Mouse (Mus musculus): ENCODE measurements at regions not wholly inside any gene's neighbourhood (a gene's known extent, or its start where the extent isn't known, plus 50 kb on each side); places are given as distances from the start of the nearest gene placed in this dataset.

DNA sequence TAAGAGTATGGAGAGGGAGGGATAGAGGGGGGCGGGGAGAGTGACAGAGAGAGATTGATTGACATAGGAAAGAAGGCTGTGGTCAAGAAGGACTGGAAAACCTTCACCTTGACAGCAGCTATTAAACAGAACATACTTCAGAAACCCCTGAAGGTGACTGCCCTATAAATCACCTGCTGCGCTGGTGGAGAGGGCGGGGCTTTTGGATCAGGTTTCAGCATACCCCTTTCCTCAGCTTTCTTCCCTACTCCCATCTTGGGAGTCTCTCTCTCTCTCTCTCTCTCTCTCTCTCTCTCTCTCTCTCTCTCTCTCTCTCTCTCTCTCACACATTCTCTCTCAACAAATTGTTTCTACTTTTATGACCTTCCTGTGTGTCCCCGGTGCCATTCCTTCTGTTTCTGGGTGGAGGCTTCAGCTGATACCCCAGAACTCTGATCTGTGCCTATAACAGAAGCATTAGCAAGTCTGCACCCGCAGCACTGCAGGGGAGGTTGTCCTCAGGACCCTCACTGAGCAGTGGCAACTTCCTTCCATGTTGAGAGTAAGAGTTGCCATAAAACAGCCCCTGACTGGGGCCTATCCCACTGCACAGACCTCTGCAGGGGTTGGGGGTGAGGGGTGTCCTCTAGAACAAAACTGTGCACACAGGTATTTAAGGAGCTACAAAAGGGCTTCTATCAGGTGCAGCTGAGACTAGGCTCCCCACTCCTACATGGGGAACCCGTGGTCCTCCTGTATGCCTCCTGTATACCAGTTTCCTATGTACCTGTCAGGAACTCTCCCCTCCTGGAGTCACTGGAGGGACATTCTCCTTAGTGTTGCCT is 216.7 kb upstream of the 4930535I16Rik start:
- no peak for ATAC-seq (replicated peaks; ENCODE audit: low FRiP score, poor library complexity, severe bottlenecking)

DNA sequence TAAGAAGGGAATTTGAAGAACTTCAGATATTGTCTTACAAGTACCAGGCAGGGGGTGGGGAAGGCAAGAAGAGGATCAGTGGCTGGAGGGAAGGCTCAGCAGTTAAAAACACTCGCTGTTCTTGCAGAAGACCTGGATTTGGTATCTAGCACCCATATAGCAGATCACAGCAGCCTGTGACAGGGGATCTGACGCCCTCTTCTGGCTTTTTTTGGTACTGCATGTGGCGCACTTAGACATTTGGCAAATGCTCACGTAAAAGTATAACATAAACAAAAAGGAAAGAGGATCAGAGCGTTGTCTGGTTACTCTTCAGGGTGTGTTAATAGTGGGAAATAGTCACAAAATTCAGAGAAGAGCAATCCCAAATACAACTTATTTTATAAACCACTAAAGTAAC is 213.1 kb upstream of the 4930535I16Rik start:
- no peak for ATAC-seq (replicated peaks; ENCODE audit: low FRiP score, poor library complexity, severe bottlenecking)

DNA sequence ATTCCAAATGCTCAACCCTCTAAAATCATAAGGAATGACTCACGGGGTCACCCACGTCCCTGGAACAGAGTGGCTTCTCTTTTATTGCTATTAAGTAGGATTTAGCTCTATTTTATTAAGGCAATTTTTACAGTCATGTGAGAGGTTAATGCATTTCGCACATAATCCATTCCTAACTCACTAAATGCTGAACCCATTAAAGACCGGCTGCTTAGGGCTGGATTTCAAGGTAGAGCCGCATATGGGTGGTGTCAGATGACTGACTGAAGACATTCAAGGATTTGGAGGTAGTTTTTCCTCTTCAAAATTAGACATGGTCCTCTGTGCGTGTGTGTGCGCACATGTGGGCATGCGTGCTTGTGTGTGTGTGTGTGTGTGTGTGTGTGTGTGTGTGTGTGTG is 208.4 kb upstream of the 4930535I16Rik start:
- no peak for ATAC-seq (replicated peaks; ENCODE audit: low FRiP score, poor library complexity, severe bottlenecking)

DNA sequence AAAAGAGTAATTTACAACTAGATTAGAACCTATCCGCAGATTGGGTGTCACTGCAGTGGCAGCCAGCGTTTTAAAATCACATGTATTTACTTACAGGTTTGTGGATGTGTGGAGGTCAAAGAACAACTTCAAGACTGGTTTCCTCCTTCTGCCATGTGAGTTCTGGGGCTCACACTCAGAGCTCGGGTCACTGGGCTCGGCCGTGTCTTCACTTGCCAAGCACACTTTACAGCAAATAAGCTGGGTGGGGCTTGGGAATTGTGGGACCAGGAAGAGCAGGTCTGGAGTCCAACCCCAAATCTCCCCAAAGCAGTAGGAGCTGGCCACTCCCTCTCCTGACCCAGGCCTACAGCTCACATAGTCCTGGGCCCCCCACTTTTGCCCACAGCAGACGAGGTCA is 202.5 kb upstream of the 4930535I16Rik start:
- no peak for ATAC-seq (replicated peaks; ENCODE audit: low FRiP score, poor library complexity, severe bottlenecking)

DNA sequence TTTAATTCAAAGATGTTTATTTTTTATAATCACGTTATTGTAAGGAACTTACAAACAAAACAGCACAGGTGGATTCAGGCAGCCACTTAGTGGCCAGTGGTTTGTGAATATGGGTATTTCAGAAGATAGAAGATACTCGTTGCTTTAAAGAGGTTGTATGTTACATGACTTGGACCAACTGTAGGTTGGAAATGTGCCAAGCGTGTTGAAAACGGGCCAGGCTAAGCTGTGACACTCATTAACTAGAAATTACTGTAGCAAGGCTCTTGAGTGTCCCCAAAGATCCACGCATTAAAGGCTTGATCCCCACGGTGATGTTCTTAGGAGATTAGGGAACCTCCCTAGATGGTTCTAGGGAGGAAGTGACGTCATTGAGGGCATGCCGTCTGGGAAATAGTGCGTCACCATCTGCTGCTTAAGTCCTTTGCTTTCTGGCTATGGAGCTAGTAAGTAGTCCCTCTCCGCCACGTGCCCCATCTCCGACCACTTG is 196.1 kb upstream of the 4930535I16Rik start:
- no peak for ATAC-seq (replicated peaks; ENCODE audit: low FRiP score, poor library complexity, severe bottlenecking)

DNA sequence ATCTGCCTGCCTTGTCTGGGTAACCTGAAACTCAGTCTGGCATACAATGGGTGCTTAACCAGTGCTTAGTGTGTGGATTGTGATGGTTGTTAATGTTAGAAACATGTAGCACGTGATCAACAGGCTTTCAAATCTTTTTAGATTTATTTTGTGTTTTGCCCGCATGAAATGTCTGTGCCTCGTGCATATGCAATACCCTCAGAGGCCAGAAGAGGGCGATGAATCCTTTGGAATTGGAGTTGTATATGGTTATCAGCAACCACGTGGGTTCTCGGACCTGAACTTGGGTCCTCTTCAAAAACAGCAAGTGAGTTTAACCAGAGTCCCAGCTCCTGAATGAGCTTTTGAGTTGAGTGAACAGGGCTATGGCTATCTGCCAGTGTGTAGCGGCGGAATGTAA is 192.9 kb upstream of the 4930535I16Rik start:
- ATAC-seq (replicated peaks; ENCODE audit: low FRiP score, poor library complexity, severe bottlenecking): no peak

DNA sequence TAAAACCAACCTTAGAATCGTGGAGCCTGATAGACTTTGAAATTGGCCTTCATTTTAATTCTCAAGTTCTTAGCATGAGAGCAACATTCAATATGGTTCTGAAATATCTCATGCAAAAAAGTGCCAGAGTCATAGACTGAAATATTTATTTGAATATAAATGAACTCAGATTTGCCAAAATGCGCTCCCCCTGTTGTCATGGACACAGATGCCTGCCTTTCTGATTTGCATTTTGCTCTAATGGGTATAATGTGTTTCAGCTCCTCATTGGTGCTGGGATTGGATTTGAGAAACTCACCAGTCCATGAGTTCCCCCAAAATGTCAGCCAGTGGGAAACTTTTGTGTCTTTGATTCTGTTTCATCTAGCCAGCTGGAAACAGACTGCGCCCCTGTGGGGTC is 191.5 kb upstream of the 4930535I16Rik start:
- ATAC-seq (replicated peaks; ENCODE audit: low FRiP score, poor library complexity, severe bottlenecking): no peak

DNA sequence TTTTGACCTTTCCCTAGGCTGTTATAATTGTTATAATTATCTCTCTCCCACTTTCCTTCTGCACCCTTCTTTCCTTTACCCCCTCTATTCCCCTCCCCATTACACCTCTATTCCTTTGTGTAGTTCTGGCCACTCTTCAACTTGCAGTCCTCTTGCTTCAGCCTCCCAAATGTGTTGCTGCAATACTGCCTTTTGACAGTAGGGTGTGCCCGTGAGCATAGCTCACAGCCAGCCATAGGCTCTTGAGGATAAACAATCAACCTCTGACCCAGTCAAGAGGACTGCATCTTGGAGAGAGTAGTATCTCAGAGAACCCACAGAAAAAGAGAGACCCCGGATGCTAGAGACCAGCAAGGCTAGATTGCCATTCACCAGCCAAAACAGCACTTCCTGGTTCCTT is 184.9 kb upstream of the 4930535I16Rik start:
- ATAC-seq (replicated peaks; ENCODE audit: low FRiP score, poor library complexity, severe bottlenecking): no peak

DNA sequence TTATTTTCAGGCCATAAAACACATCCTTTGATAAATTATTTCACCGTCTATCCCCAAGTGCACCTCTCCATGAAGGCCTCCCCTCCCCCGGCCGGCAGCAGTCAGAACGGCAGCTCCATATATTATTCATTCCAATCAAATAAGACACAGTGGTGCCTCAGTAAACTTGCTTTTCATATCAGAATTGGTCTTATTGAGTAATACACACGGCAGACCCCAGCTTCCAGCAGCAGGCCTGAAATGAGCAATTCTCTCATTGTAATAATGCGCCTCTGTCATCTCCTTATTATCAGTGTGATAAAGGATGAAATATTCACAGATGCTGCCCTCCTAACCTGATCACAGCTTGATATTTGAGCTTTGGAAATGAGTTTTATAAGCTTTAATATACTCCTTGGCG is 169.0 kb upstream of the 4930535I16Rik start:
- ATAC-seq (replicated peaks; ENCODE audit: low FRiP score, poor library complexity, severe bottlenecking): no peak

DNA sequence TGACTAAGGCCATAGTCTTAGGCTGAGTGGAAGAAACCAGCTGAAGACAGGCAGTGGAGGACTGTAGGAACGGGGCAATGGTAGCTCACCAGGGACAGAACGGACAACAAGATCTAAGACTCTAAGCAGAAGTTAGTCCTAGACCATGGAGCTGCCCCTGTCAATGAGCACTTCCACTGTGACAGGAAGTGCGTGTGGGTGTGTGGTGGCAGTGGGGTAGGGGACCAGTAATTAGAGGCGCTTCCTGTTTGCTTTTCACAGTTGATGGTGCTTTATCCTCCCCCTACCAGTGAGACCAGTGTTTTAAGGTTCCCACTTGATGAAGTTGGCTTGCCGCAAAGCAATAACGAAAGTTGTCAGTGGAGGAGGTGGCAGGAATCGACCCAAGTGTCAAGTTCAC is 168.4 kb upstream of the 4930535I16Rik start:
- ATAC-seq (replicated peaks; ENCODE audit: low FRiP score, poor library complexity, severe bottlenecking): no peak

DNA sequence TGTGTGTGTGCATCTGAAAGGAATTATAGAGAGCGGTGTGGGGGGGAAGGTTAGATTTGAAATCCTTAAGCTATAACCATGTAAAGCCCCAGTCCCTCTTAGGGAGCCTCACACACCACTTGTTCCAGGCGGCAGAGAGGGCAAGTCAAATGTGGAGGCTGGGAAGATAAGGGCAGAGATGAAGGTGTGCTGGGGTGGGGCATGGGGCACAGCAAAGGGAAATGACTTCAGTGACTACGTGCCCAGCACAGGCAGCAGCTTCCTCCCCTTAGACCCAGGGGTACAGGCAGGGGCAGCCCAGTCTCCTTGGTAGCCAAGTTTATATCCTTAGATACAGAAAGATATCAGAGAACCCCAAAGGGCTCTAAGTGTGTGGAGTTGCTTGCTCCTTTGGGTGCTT is 161.8 kb upstream of the 4930535I16Rik start:
- ATAC-seq (replicated peaks; ENCODE audit: low FRiP score, poor library complexity, severe bottlenecking): no peak

DNA sequence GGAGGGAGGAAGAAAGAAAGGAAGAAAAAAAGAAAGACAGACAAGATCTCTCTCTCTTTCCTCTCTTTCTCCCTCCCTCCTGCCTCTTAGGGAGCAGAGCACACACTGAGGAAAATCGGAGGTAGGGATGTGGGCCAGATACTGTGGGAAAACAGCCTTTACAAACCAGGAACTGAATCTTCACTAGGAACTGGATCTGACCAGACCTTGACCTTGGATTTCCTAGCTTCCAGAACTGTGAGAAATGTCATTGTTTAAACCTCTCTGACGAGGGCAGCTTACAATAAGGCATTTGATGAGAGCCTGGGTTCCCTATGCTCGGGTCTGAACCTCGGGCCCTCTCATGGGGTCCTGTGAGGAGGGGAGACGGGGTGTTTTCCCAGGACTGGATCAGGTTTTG is 157.7 kb upstream of the 4930535I16Rik start:
- no peak for ATAC-seq (replicated peaks; ENCODE audit: low FRiP score, poor library complexity, severe bottlenecking)

DNA sequence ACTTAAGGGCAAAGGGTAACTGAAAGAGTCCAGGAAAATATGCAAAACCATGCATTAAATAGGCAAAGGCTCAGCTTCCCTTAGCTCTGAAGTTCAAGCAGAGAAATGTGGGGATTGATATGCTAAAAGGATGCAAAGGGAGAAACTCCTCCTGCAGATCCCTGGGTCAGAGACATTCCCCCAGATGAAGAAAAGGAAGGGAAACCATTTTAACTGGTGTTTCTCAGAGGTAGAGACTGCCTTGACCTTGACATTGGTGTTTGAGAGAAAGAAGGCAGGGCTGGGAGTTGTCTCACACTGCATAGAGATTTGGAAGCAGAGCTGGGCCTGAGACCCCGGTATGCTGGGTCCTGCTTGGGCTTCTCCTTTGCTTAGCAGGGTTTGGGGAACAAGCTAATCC is 155.8 kb upstream of the 4930535I16Rik start:
- ATAC-seq (replicated peaks; ENCODE audit: low FRiP score, poor library complexity, severe bottlenecking): no peak

DNA sequence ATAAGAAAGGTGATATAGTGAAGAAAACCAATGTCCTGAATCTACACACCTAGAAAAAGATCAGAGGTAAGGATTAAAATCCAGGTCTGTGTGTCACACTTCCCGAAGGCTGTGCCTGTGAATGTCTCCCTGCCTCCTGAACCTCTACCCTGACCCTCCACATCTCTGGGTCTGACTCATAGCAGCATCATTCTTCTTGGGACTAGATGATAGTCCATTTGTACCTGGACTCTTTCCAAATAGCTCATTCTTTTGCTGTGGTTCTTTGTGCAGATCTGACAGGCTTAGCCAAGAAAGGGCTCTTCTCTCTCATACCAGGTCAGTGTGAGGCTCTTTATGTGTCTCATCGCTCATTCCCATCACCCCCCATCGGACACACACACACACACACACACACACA is 146.8 kb upstream of the 4930535I16Rik start:
- ATAC-seq (replicated peaks; ENCODE audit: low FRiP score, poor library complexity, severe bottlenecking): no peak

DNA sequence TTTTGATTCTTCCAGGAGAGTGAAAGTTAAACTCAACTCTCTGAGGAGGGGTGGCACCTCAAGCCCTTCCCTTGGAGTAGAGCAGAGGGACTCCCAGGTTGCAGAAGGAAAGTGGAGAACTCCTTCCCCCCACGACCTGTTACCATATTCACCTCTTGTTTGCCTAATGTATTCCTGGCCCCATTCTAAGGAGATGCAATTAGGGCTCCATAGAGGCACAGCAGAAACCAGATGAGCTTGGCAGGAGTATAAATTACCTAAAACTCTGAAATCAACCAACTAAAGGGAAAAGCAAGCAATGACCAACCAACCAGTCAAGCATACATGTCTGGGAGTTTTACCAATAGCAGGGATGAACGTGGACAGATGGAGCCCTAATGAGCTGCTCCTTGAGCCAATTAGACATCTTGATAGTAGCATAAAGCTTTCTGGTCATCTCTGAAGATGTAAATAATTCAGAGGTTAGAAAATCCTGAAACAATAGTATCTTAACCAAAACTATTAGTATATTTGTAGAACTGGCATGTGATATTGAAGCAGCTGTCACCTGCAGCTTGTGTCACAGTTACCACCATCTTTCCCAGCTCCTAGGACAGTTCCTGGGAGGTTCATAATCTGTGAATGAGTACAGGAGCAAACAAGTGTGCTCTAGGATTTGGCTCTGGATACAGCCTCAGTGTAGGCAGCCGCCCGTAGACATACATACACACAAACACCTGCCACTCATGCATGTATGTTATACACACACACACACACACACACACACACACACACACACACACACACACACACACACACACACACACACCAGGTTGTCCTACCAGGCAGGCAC is 145.7 kb upstream of the 4930535I16Rik start:
- ATAC-seq (replicated peaks; ENCODE audit: low FRiP score, poor library complexity, severe bottlenecking): no peak

DNA sequence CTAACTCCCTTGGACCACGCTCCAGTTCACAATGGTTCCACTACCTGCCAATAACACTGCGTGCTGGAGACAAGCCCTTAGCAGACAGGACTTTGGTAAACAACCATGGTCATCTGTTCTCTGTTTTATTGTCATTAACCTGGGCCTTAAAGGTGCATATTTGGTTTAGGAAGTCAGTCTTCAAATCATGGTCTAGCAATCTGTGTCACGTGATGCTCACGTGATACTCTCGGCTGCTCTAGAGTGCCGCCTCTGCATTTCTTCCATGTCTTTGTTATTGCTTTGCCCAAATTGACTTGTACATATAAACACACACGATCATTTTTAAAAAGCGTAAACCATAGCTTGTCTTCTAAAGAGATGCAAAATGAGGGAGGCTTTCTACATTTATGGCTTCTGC is 139.8 kb upstream of the 4930535I16Rik start:
- no peak for ATAC-seq (replicated peaks; ENCODE audit: low FRiP score, poor library complexity, severe bottlenecking)

DNA sequence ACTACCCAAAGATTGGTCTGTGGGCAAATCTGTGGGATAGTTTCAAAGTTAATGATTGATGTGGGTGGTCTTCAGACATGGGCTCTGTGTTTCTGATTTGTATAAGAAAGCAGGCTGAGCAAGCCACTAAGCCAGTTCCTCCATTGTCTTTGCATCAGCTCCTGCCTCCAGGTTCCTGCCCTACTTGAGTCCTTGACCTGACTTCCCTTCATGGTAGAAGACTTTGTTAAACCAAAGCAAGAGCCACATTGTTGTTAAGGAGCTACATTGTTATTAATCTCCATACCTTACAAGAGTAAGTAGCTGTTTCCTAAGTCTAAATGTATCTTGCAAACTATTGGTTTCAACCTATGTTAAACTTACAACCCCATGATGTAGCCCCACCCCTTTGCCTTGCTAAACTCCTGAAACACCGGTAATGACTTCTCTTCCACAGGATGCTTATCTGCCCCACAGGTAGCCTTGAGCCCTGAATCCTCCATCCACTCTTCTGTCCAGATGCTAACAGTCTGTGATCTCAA is 136.5 kb upstream of the 4930535I16Rik start:
- ATAC-seq (replicated peaks; ENCODE audit: low FRiP score, poor library complexity, severe bottlenecking): no peak

DNA sequence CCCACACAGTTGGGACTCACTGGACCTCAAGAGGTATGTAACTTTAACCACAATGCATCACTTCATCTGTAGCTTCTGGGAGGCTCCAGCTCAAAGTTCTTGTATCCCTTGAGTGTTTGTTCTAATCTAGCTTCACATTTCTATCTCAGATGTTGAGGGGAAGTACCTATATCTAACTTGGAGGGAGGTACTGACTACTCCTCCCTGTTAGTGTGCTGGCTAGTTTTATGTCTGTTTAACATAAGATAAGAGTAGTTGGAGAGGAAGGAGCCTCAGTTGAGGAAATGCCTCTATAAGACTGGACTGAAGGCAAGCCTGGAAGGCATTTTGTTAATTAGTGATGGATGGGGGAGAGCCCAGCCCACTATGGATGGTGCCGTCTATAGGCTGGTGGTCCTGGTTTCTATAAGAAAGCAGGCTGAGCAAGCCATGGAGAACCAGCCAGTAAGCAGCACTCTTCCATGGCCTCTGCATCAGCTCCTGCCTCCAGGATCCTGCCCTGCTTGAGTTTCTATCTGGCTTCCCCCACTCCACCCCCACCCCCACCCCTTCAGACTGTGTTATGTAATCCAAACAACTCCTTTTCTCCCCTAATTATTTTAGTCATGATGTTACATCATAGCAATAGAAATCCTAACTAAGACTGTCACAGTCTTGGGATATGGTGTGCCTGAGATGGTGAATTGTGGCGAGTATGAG is 135.7 kb upstream of the 4930535I16Rik start:
- no peak for ATAC-seq (replicated peaks; ENCODE audit: low FRiP score, poor library complexity, severe bottlenecking)

DNA sequence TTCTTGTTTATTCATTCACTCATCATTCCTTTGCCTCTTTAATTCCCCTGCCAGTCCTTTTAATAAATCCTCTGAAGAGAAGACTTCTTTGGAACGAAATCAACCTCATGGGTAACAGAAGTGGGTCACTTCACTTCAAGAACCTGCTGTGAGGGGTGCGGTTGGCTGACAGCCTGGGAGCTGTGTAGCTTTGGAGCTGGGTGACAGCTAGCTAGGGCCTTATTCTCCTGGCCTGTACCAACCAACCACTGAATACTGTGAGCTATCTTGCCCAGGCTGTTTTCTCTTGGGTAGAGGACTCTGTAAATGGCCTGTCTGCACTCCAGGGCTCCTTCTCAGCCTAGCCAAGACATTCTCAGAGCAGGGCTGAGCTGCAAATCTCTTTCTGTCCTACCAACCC is 134.6 kb upstream of the 4930535I16Rik start:
- ATAC-seq (replicated peaks; ENCODE audit: low FRiP score, poor library complexity, severe bottlenecking): no peak

DNA sequence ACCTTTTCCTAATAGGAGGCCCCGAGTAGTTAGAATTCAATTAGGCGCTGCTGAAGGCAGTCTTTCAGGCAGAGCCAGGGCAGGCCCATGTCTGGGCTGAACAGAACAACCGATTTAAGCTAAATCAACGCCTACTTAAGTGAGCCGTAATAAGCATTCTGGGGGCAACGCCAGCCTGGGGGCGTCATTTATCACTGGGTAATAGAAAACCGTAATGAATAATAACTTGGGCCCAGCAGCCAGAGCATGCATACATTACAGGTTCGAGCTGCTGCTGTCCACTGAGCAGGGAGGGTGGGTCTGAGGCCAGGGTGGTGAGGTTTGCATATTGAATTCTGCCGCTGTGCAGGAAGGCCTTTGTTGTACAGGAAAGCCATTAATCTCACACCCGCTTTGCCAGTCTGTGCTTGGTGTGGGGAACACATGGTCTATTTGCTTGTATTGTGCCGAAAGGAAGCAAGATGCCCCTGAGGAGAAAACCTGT is 130.6 kb upstream of the 4930535I16Rik start:
- ATAC-seq (replicated peaks; ENCODE audit: low FRiP score, poor library complexity, severe bottlenecking): no peak
